Mouse (Mus musculus): Measurements from ENCODE around the gene Cmas. TPM values are rescaled to one million over a fixed set of nuclear protein-coding genes. Genes with fewer than 3 reads are reported as not detected.

Cmas gene
- total RNA-seq, 2 experiments from 2014 or later, result 30.6 to 35.1 TPM

- DNase-seq, result no peak
Observed at GRCm38 (mm10) chr6:142793468-142793867, 37.0 kb downstream of the Cmas start.

GRCm38 (mm10) chr6:142795087-142795486, 38.6 kb downstream of the Cmas start:
- no peak for DNase-seq

GRCm38 (mm10) chr6:142795655-142796441, 39.4 kb downstream of the Cmas start:
- no peak for DNase-seq

- DNase-seq, result no peak
Observed at GRCm38 (mm10) chr6:142797996-142798395, 41.5 kb downstream of the Cmas start.

GRCm38 (mm10) chr6:142798837-142799236, 42.4 kb downstream of the Cmas start:
- DNase-seq, result no peak

- DNase-seq, result no peak
Observed at GRCm38 (mm10) chr6:142799704-142800374, 43.4 kb downstream of the Cmas start.

GRCm38 (mm10) chr6:142801687-142802086, 45.2 kb downstream of the Cmas start:
- DNase-seq, result no peak

GRCm38 (mm10) chr6:142802617-142803525, 46.4 kb downstream of the Cmas start:
- DNase-seq, result no peak

GRCm38 (mm10) chr6:142804402-142804801, 47.9 kb downstream of the Cmas start, which contains the start of gene Sult6b2:
Gene Sult6b2, minus strand, starts transcription at chr6:142804502.
- DNase-seq, result no peak

- no peak for DNase-seq
Observed at GRCm38 (mm10) chr6:142806326-142806725, 49.8 kb downstream of the Cmas start.

GRCm38 (mm10) chr6:142809373-142810098, 53.0 kb downstream of the Cmas start:
- no peak for DNase-seq

- no peak for DNase-seq
Observed at GRCm38 (mm10) chr6:142810239-142810638, 53.8 kb downstream of the Cmas start.

- DNase-seq, result no peak
Observed at GRCm38 (mm10) chr6:142812969-142813368, 56.5 kb downstream of the Cmas start.

GRCm38 (mm10) chr6:142814011-142814410, 57.5 kb downstream of the Cmas start:
- no peak for DNase-seq

- DNase-seq, result peak; percentile 60 to 91
Observed at GRCm38 (mm10) chr6:142814495-142814921, 58.0 kb downstream of the Cmas start.

- no peak for DNase-seq
Observed at GRCm38 (mm10) chr6:142815513-142815912, 59.0 kb downstream of the Cmas start.

GRCm38 (mm10) chr6:142818306-142818705, 61.8 kb downstream of the Cmas start:
- no peak for DNase-seq

- DNase-seq, result no peak
Observed at GRCm38 (mm10) chr6:142823008-142823787, 66.7 kb downstream of the Cmas start.

Measured in heart, adult 18-20 months (tissue).